Mouse (Mus musculus): ENCODE data around the gene Lefty1.
"Not testable (repeated sequence)": the region's sequence is repeated elsewhere in the genome, so short reads cannot be mapped to it uniquely, and the experiment has no call there.

Lefty1 gene

GRCm38 (mm10) chr1:180952808-180953207, 18.0 kb downstream of the Lefty1 start:
- no peak for DNase-seq (ENCODE audit: low spot score in 2 of 2)

DNA sequence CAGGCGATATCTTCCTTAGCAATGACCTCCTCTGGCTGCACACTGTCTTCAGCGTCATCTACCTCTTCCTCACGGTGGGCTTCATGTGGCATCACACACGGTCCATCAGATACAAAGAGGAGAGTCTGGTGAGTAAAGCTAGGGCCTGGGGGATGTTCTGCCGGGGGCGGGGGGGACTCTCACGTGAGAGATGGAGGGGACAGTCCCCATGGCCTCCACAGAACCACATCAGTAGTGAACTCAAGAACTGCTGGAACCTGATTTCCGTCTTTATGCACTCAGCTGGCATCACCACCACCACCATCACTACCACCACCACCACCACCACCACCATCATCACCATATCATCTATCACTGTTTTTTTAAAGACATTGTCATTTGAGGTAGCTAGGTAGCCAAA, 21.6 kb downstream of the Lefty1 start:
- no peak for DNase-seq (ENCODE audit: low spot score in 2 of 2)

DNA sequence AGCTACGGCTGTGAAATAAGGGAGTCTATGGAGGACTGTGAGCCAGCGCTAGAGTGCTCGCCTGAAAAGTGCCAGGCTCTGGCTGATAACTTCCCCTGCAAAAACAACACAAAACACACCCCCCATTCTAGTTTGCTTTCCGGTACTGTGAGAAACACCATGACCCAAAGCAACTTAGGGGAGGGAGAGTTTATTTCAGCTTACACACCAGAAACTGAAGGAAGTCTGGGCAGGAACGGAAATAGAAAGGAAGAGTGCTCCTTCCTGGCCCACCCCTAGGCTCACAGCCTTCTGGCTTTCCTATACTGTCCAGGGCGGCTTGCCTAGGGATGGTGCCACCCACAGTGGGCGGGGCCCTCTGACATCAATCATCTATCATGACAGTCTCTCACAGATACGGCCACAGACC, 22.2 kb downstream of the Lefty1 start:
- no peak for DNase-seq (ENCODE audit: low spot score in 2 of 2)

DNA sequence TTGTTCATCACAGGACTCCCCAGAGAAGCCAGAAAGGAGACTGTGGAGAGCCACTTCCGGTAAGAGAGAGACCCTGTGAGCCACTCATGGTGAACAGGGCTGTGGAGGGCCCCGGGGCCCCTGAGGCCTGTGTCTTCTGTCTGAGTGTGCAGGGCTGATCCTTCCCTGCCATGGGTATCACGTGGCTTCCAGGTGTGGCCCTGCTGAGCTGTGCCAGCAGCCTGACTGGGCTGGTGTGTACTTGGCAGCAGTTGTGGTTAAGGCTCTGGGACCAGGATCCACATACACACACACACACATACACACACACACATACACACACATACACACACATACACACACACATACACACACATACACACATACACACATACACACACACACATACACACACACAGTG, 23.2 kb downstream of the Lefty1 start:
- no peak for DNase-seq (ENCODE audit: low spot score in 2 of 2)

GRCm38 (mm10) chr1:180958797-180959196, 24.0 kb downstream of the Lefty1 start:
- DNase-seq (ENCODE audit: low spot score in 2 of 2): no peak

DNA sequence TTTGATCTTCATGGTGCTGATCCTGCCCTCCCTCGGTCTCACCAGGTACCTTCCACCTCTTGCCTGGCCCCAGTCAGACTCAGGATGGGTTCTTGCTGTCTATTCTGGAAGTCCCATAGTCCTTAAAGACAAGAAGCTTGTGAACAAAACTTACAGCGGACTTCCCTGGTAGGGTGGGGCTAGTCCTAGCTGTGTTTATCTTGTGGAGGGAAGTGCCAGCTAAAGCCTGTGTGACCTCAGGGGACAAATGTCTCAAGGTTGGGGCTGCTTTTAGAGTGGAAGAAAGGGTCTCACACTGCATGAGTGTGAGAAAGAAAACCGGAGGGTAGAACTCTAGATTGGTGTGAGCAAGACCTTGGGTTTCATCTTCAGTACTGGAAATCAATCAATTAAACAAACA, 31.0 kb downstream of the Lefty1 start:
- no peak for DNase-seq (ENCODE audit: low spot score in 2 of 2)

- no peak for DNase-seq (ENCODE audit: low spot score in 2 of 2)
Measured at GRCm38 (mm10) chr1:180966542-180966941, 31.7 kb downstream of the Lefty1 start.

DNA sequence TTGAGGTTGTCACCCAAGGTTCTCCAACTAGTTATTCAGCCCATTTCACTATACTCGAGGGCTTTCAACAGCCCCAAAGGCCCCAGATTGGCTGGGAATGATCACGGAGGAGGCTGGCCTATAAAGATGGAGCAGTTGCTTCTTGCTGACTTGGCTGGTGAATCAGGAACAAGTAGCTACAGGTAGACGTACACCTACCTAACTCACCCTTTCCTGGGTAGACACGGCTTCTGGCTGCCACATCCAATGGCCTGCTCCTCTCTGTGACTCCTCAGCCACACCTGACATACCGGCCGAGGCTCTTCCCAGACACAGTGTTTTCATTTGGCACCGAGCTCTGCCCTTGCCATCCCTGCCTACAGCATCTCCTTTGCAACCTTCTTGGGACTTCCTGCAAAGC, 32.4 kb downstream of the Lefty1 start:
- DNase-seq (ENCODE audit: low spot score in 2 of 2): no peak

DNA sequence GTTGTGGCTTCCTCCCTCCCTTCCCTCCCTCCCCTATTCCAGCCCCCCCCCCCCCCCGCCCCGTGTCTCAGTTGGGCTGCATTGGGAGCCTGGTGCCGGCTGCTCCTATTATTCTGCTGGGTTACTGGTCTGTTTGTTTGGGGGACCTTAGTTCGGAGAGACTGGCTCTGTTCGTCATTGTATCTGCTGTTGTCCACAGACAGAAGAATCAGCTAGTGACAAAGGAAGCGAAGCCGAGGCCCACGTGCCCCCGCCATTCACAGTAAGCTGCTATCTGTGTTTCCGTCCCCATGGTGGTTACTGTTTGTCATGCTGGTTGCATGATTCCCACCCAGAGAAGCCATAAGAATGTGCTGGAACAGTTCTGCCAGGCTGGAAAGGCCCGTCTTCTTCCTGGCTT, 38.1 kb downstream of the Lefty1 start:
- DNase-seq (ENCODE audit: low spot score in 2 of 2): no peak

DNA sequence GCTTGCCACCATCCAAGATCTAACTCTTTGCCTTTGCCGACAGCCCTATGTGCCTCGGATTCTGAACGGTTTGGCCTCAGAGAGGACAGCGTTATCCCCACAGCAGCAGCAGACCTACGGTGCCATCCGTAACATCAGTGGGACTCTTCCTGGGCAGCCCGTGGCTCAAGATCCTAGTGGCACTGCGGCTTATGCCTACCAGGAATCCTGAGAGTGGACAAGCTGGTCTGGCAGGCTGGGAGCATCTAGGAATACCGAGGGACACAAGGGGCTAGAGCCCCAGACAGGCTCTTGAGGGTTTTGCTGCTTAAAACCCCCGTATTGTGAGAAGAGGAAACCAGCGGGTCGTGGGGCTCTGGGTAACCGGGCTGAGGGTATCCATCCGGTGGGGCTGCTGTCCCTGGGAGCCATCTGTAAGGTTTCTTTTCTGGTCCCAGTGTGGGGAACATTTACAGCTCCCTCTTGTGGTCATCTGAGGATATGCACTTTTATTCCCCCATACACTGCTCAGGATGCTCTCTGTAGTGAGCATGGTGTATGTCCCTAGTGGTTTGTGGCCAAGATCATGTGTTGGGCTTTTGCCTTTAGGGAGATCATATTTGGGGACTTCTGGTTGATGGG, 39.4 kb downstream of the Lefty1 start:
- DNase-seq (ENCODE audit: low spot score in 2 of 2): no peak

DNA sequence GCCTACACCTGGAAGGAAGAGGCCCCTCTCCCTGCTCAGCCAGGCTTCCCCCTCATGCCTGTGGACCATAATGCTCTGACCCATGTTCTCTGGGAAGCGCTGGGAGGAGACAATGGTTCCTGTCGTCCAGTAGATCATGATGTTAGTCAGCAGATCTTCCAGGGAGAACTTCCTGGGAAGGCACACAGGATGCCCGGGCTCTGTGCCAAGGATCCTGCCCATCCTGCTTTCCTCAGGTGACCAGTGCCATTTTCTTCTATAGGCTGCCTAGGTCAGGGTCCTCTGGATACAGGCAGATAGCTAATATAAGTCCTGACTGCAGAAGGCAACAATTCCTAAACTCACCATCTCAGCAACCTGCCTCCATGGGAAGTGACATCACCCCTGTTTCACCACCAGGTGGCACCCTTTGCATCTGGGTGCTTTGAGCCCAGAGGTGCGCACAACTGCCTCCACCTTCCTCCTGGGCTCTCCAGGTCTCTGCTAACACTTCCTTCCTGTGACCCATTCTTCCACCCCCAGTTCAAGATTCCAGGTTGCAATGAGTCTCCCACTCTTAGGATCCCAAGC, 41.4 kb downstream of the Lefty1 start:
- DNase-seq (ENCODE audit: low spot score in 2 of 2): peak in 1 of 2 experiments; percentile 54

GRCm38 (mm10) chr1:180979484-180980251, 44.8 kb downstream of the Lefty1 start:
- DNase-seq (ENCODE audit: low spot score in 2 of 2): no peak

GRCm38 (mm10) chr1:180980464-180980863, 45.6 kb downstream of the Lefty1 start:
- no peak for DNase-seq (ENCODE audit: low spot score in 2 of 2)

DNA sequence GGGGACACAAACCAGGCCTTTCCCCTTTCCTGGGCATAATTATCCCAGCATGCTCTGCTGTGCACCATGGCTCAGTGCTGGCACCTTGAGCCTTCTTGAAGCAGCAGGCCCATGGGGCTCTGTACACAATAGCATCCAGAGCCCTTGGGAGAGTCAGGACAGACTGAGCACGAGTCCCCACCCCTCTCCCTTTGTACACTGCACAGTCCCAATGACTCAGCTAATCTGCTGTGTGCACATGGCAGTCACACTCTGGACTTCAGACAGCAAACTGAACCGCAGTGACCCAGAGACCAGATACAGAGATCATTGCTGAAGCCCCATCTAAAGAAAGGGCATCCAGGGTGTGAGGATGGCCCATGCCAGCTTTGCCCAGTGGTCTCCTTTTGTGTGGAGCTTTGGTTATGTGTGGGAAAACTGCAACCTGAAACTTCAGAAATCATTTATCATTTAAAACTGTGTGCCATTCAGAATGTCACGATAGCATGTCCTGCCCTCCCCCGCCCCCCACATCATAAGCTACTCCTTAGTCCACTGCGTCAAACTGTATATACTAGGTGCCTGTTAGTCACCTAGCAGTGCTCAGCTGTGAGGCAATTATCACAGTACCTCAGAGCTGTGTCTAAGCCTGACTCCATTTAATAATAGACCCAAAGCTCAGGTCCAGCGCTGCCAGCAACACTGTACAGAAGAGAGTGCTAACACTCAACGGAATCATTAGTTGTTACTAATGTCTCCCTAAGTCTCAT, 46.6 kb downstream of the Lefty1 start:
- DNase-seq (ENCODE audit: low spot score in 2 of 2): not testable (repeated sequence)

- no peak for DNase-seq (ENCODE audit: low spot score in 2 of 2)
Measured at GRCm38 (mm10) chr1:180986701-180987100, 51.9 kb downstream of the Lefty1 start.

- peak; percentile 54 to 69 for DNase-seq (ENCODE audit: low spot score in 2 of 2)
Measured at GRCm38 (mm10) chr1:180987759-180988158, 52.9 kb downstream of the Lefty1 start.
